Mouse (Mus musculus) lung, embryonic 14.5 days (tissue): Measurements from ENCODE around the gene Ralgps1. TPM values are rescaled to one million over a fixed set of nuclear protein-coding genes. Genes with fewer than 3 reads are reported as not detected.

Source experiments
- ATAC-seq: fragments of 200-750 bp; cut with Nextera tagmentation; 2 replicates; pipeline ENCODE4 v1.8.0; 2017; ENCODE audit warnings: mild to moderate bottlenecking, moderate TSS enrichment, moderate library complexity; ENCODE audit not compliant: insufficient read depth
- DNase-seq: peaks from one replicate; pipeline ENCODE4 v3.0.0-alpha.2; 2015
- H3K27ac ChIP-seq: fragments of 300-500 bp; sonication (generic); 2 replicates; pipeline ENCODE4 v1.5.1; 2014; ENCODE audit warnings: low read depth, mild to moderate bottlenecking, moderate library complexity
- H3K27me3 ChIP-seq: fragments of 300-500 bp; sonication (generic); 2 replicates; pipeline ENCODE4 v1.6.1; 2014; ENCODE audit warnings: low read length, control low read depth; ENCODE audit not compliant: insufficient read depth
- H3K36me3 ChIP-seq: fragments of 300-500 bp; sonication (generic); 2 replicates; pipeline ENCODE4 v1.6.1; 2014; ENCODE audit warnings: control low read depth; ENCODE audit not compliant: insufficient read depth
- H3K4me1 ChIP-seq: fragments of 300-500 bp; sonication (generic); 2 replicates; pipeline ENCODE4 v1.6.1; 2014; ENCODE audit warnings: antibody characterized with exemption, control low read depth; ENCODE audit not compliant: insufficient read depth
- H3K4me2 ChIP-seq: fragments of 300-500 bp; sonication (generic); 2 replicates; pipeline ENCODE4 v1.6.1; 2014; ENCODE audit warnings: mild to moderate bottlenecking
- H3K4me3 ChIP-seq: fragments of 300-500 bp; sonication (generic); 2 replicates; pipeline ENCODE4 v1.5.1; 2014; ENCODE audit warnings: low read depth, low read length
- H3K9ac ChIP-seq: fragments of 300-500 bp; sonication (generic); 2 replicates; pipeline ENCODE4 v1.6.1; 2014
- H3K9me3 ChIP-seq: fragments of 300-500 bp; sonication (generic); 2 replicates; pipeline ENCODE4 v1.6.1; 2016; ENCODE audit warnings: low read depth, low read length, control low read depth
- CTCF ChIP-seq: IDR thresholded peaks from 2 replicates; pipeline ENCODE4 v1.5.1; 2016; ENCODE audit warnings: antibody characterized with exemption, low read depth
- WGBS: fragments of 180-500 bp; shearing (Covaris S2); extraction: QIAGEN DNeasy Blood & Tissue Kit; methylation state at CpG from one replicate; pipeline ENCODE4 v1.1.7; 2014; 5-methylcytosine and 5-hydroxymethylcytosine counted together
- polyA plus RNA-seq: library from polyadenylated mRNA; unstranded; fragments of >200 nt; fragmentation: Nextera tagmentation; extraction: Ambion mirVana; gene quantifications from 2 replicates; pipeline ENCODE4 v1.2.1, GENCODE M21; 2014

Gene Ralgps1
- polyA plus RNA-seq, 1 experiment from 2014 or later: 6.1 TPM

DNA sequence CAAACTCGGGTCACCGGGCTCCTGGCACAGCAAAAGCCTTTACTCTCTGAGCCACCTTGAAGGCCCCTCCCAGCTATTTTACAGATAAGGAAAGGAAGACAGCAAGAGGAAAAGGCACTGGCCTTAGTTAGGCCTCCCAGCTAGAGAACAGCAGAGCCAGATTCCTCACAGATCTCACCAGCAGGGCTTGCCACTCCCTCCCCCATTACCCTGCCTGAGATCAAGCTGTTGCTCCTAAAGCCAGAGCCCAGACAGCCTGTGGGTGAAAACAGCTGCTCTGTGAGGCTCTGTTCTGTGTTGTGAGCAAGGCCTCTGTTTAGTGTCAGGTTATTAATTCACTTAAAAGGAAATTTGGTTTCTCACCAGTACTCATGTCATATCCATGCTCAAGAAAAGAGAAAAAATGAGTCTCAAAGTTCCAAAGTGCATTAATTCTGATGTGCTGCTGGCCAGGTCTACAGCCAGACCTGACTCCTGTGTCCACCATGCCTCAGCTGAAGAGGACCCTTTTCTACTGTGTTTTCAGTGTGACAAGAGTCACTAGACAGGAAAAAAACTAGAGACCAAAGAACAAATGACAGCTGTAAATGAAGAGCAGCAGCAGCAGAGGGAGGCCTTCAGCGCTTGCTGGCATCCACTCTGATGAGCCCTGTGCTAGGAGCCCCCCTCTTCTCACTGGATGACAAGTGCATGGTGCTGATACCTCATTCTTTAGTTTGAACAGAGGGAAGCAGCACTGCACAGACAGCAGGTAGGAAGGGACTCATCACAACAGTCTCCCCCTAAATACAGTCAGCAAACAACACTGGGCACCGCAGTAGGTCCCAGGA, 55.8 kb downstream of the Ralgps1 start:
- no peaks in the 10 kb centered on the region; the same call in 1 of the 2 replicates for H3K4me1 ChIP-seq
- WGBS: 58% methylated on average over 4 of the region's 4 CpGs
- no peaks in the 10 kb centered on the region for H3K27me3 ChIP-seq
- H3K9me3 ChIP-seq: no peaks in the 10 kb centered on the region
- H3K4me3 ChIP-seq: no peak overlapping the region
- no peak overlapping the region for H3K4me2 ChIP-seq
- no peak for TF ChIP-seq CTCF
- ATAC-seq: no peak
- H3K9ac ChIP-seq: no peak overlapping the region
- H3K27ac ChIP-seq: peak overlapping the region; percentile 38; the same call in 1 of the 2 replicates
- peak; percentile 36 for DNase-seq
- H3K36me3 ChIP-seq: no peaks in the 10 kb centered on the region

GRCm38 (mm10) chr2:33309426-33309825, 61.9 kb downstream of the Ralgps1 start:
- Histone ChIP-seq H3K4me1 (no peaks in the 10 kb centered on the region), H3K4me3 (no peak overlapping the region), H3K9ac (no peak overlapping the region), H3K4me2 (no peak overlapping the region), H3K27ac (no peak overlapping the region), H3K9me3 (no peaks in the 10 kb centered on the region), H3K27me3 (no peaks in the 10 kb centered on the region), H3K36me3 (no peaks in the 10 kb centered on the region)
- no peak for TF ChIP-seq CTCF
- no peak for DNase-seq
- ATAC-seq: no peak
- 84% methylated on average over 9 of the region's 9 CpGs for WGBS

- no peak overlapping the region for H3K27ac ChIP-seq
- no peak for TF ChIP-seq CTCF
- H3K4me1 ChIP-seq: no peaks in the 10 kb centered on the region
- no peak for ATAC-seq
- WGBS: 71% methylated on average over 3 of the region's 3 CpGs
- no peaks in the 10 kb centered on the region for H3K36me3 ChIP-seq
- DNase-seq: no peak
- no peak overlapping the region for H3K4me3 ChIP-seq
- no peak overlapping the region for H3K4me2 ChIP-seq
- H3K9ac ChIP-seq: no peak overlapping the region
- no peaks in the 10 kb centered on the region for H3K9me3 ChIP-seq
- H3K27me3 ChIP-seq: no peaks in the 10 kb centered on the region
Measured at GRCm38 (mm10) chr2:33306565-33306964, 64.7 kb downstream of the Ralgps1 start.

DNA sequence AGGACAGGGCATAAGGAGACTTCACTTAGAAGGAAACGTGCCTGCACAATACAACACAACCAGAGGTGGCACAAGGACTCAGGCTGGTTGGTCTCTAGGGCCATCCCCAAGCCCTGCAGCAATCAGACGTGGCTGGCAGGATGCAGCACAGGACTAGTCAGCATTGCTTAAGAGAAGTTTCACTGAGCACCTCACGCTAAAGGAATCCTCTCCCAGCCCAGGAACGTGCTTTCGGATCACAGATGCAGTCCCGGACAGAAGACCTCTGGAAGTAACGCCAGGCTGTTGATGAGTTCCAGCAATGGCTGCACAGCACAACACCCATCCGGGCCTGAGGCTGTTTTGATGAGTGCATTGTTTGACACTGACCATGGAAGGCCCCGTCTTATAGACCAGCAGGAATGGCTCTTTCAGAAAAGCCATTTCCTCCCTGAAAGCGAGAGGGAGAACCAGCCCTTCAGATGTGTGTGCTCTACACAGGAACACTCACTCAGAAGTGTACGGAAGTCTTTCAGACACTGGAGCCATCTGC, 67.8 kb downstream of the Ralgps1 start:
- no peak for DNase-seq
- H3K36me3 ChIP-seq: no peaks in the 10 kb centered on the region
- H3K9ac ChIP-seq: no peak overlapping the region
- no peak for ATAC-seq
- H3K9me3 ChIP-seq: no peaks in the 10 kb centered on the region
- WGBS: 65% methylated on average over 11 of the region's 11 CpGs
- H3K27me3 ChIP-seq: no peaks in the 10 kb centered on the region
- H3K4me1 ChIP-seq: peaks cover 4% of the 10 kb centered on the region; the same call in 1 of the 2 replicates
- no peak for TF ChIP-seq CTCF
- H3K4me2 ChIP-seq: no peak overlapping the region
- no peak overlapping the region for H3K27ac ChIP-seq
- no peak overlapping the region for H3K4me3 ChIP-seq

DNA sequence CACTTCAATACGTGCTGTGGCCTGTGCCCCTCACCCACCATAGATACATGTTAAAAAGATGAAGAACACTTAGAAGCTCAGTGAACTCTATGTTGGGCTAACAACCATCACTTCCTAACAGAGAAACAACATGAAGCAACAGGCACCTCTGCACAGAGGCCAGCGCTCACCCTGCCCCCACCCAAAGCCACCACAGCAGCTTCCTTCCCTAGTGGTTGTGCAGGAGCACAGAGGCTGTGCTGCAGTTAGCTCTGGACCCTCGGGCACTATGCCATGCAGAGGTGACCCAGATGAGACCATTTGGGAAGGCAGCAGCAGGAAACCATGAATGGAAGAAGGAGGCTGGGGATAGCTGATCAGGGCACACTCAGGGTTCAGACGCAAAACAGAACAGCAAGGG, 68.5 kb downstream of the Ralgps1 start:
- Histone ChIP-seq H3K9ac (no peak overlapping the region), H3K9me3 (no peaks in the 10 kb centered on the region), H3K4me2 (no peak overlapping the region), H3K27me3 (no peaks in the 10 kb centered on the region), H3K4me3 (no peak overlapping the region), H3K36me3 (no peaks in the 10 kb centered on the region), H3K27ac (no peak overlapping the region), H3K4me1 (peaks cover 4% of the 10 kb centered on the region; the same call in 1 of the 2 replicates)
- DNase-seq (no peak), ATAC-seq (no peak)
- TF ChIP-seq CTCF: no peak
- 78% methylated on average over 4 of the region's 4 CpGs for WGBS

GRCm38 (mm10) chr2:33302405-33302804, 68.9 kb downstream of the Ralgps1 start:
- H3K9ac ChIP-seq: no peak overlapping the region
- no peak for TF ChIP-seq CTCF
- DNase-seq (no peak), ATAC-seq (no peak)
- H3K27ac ChIP-seq: no peak overlapping the region
- no peaks in the 10 kb centered on the region for H3K36me3 ChIP-seq
- H3K4me1 ChIP-seq: peaks cover 4% of the 10 kb centered on the region; the same call in 1 of the 2 replicates
- 80% methylated on average over 3 of the region's 3 CpGs for WGBS
- H3K4me3 ChIP-seq: no peak overlapping the region
- no peaks in the 10 kb centered on the region for H3K9me3 ChIP-seq
- no peaks in the 10 kb centered on the region for H3K27me3 ChIP-seq
- no peak overlapping the region for H3K4me2 ChIP-seq

GRCm38 (mm10) chr2:33300371-33301046, 70.8 kb downstream of the Ralgps1 start:
- peak; percentile 21 for DNase-seq
- no peak overlapping the region for H3K27ac ChIP-seq
- no peak; the same call in 1 of the 2 replicates for ATAC-seq

More at GRCm38 (mm10) chr2:33300371-33301046, 70.8 kb downstream of the Ralgps1 start:
- WGBS: 44% methylated on average over 3 of the region's 3 CpGs
- Histone ChIP-seq H3K27me3 (no peaks in the 10 kb centered on the region), H3K4me3 (no peak overlapping the region), H3K36me3 (no peaks in the 10 kb centered on the region), H3K9me3 (no peaks in the 10 kb centered on the region), H3K9ac (no peak overlapping the region), H3K4me1 (peaks cover 4% of the 10 kb centered on the region; the same call in 1 of the 2 replicates), H3K4me2 (no peak overlapping the region)
- no peak for TF ChIP-seq CTCF
